Mouse (Mus musculus) lung, embryonic 14.5 days (tissue): ENCODE data around the gene Lbhd1. TPM values are rescaled to one million over a fixed set of nuclear protein-coding genes. Genes with fewer than 3 reads are reported as not detected.

ENCODE experiments used
- ATAC-seq: fragments of 200-750 bp; cut with Nextera tagmentation; 2 replicates; pipeline ENCODE4 v1.8.0; 2017; ENCODE audit warnings: mild to moderate bottlenecking, moderate TSS enrichment, moderate library complexity; ENCODE audit not compliant: insufficient read depth
- DNase-seq: peaks from one replicate; pipeline ENCODE4 v3.0.0-alpha.2; 2015
- H3K27ac ChIP-seq: fragments of 300-500 bp; sonication (generic); 2 replicates; pipeline ENCODE4 v1.5.1; 2014; ENCODE audit warnings: low read depth, mild to moderate bottlenecking, moderate library complexity
- H3K27me3 ChIP-seq: fragments of 300-500 bp; sonication (generic); 2 replicates; pipeline ENCODE4 v1.6.1; 2014; ENCODE audit warnings: low read length, control low read depth; ENCODE audit not compliant: insufficient read depth
- H3K36me3 ChIP-seq: fragments of 300-500 bp; sonication (generic); 2 replicates; pipeline ENCODE4 v1.6.1; 2014; ENCODE audit warnings: control low read depth; ENCODE audit not compliant: insufficient read depth
- H3K4me1 ChIP-seq: fragments of 300-500 bp; sonication (generic); 2 replicates; pipeline ENCODE4 v1.6.1; 2014; ENCODE audit warnings: antibody characterized with exemption, control low read depth; ENCODE audit not compliant: insufficient read depth
- H3K4me2 ChIP-seq: fragments of 300-500 bp; sonication (generic); 2 replicates; pipeline ENCODE4 v1.6.1; 2014; ENCODE audit warnings: mild to moderate bottlenecking
- H3K4me3 ChIP-seq: fragments of 300-500 bp; sonication (generic); 2 replicates; pipeline ENCODE4 v1.5.1; 2014; ENCODE audit warnings: low read depth, low read length
- H3K9ac ChIP-seq: fragments of 300-500 bp; sonication (generic); 2 replicates; pipeline ENCODE4 v1.6.1; 2014
- H3K9me3 ChIP-seq: fragments of 300-500 bp; sonication (generic); 2 replicates; pipeline ENCODE4 v1.6.1; 2016; ENCODE audit warnings: low read depth, low read length, control low read depth
- CTCF ChIP-seq: IDR thresholded peaks from 2 replicates; pipeline ENCODE4 v1.5.1; 2016; ENCODE audit warnings: antibody characterized with exemption, low read depth
- WGBS: fragments of 180-500 bp; shearing (Covaris S2); extraction: QIAGEN DNeasy Blood & Tissue Kit; methylation state at CpG from one replicate; pipeline ENCODE4 v1.1.7; 2014; 5-methylcytosine and 5-hydroxymethylcytosine counted together
- polyA plus RNA-seq: library from polyadenylated mRNA; unstranded; fragments of >200 nt; fragmentation: Nextera tagmentation; extraction: Ambion mirVana; gene quantifications from 2 replicates; pipeline ENCODE4 v1.2.1, GENCODE M21; 2014

Gene Lbhd1
- polyA plus RNA-seq, 1 experiment from 2014 or later, result 72.1 TPM

DNA sequence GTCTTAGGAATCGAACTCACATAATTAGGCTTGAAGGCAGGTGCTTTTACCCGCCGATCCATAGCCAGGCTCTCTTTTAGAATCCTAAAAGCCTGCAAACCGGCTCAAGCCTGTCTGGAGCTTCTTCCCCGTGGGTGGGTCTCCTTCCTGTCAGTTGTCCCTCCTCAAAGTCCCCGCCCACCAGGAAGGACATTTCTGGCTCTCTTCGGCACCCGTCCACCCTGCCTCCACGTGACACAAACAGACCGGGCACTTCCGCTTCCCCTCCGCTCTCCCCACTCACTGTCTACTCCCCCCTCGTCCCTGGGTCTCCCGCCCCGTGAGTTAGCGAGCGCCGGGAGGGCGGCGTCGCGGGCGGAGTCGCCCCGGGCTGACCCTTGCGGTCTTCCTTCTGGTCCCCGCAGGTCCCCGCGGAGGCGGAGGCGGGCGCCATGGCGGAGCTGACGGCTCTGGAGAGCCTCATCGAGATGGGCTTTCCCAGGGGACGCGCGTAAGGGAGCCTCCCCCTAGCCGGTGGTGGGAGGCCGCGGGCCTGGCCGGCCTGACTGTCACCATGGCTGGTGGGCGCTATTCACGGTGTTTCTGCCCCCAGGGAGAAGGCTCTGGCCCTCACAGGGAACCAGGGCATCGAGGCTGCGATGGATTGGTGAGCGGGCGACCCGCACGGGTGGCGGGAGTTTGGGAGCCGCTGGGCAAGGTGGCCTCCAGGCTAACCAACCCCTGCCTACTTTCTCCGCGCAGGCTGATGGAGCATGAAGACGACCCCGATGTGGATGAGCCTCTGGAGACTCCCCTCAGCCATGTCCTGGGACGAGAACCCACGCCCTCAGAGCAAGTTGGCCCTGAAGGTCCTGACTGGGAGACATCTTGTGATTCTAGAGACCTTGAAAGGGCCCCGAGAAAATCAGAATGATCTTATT, 12.0 kb upstream of the Lbhd1 start, which contains the start of gene Ubxn1:
Gene Ubxn1, plus strand, starts transcription at position 230 of the 920 bp plus-strand sequence.
- H3K9me3 ChIP-seq, result no peaks in the 10 kb centered on the region
- peak within 1 kb of the TSS; percentile 76 for H3K27ac ChIP-seq
- H3K4me3 ChIP-seq, result peak within 1 kb of the TSS; percentile 98
- H3K4me1 ChIP-seq, result peaks cover 6% of the 10 kb centered on the region; the same call in 1 of the 2 replicates
- H3K36me3 ChIP-seq, result peaks cover 33% of the 10 kb centered on the region
- H3K9ac ChIP-seq, result peak within 1 kb of the TSS; percentile 94
- H3K4me2 ChIP-seq, result peak within 1 kb of the TSS; percentile 93
- H3K27me3 ChIP-seq, result no peaks in the 10 kb centered on the region
- TF ChIP-seq CTCF, result no peak
- DNase-seq (peak; percentile 97), ATAC-seq (peak; percentile 98)
- WGBS, result 1% methylated on average over 56 of the region's 59 CpGs

DNA sequence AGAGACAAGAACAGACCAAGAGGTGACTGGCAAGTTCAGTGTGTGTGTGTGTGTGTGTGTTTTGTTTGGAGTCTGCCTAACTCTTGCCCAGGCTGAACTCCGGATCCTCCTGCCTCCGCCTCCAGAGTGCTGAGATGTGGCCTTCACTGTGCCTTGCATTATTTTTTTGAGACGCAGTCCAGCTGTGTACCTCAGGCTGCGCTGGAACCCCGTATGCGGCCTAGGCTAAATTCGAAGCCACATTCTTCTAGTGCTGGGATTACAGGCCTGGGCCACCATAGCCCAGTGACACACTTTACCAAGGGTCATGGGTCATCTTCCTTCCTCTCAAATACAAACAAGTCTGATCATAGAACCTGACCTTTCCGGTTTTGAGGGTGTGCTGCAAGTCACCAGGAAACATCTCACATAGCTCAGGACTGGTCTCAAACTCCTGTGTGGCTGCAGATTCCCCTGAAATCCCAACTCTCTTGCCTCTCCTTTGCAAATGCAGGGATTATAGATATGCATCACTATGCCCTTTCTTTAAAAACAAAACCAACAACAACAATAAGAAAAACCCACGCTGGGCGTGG, 11.2 kb upstream of the Lbhd1 start:
- peak overlapping the region; percentile 98 for H3K4me3 ChIP-seq
- peak overlapping the region; percentile 94 for H3K9ac ChIP-seq
- H3K4me2 ChIP-seq, result peak overlapping the region; percentile 93
- no peaks in the 10 kb centered on the region for H3K27me3 ChIP-seq
- ATAC-seq (no peak), DNase-seq (no peak)
- H3K9me3 ChIP-seq, result no peaks in the 10 kb centered on the region
- 66% methylated on average over 10 of the region's 10 CpGs for WGBS
- no peak for TF ChIP-seq CTCF
- H3K27ac ChIP-seq, result peak overlapping the region; percentile 76
- H3K4me1 ChIP-seq, result peaks cover 6% of the 10 kb centered on the region; the same call in 1 of the 2 replicates
- peaks cover 37% of the 10 kb centered on the region for H3K36me3 ChIP-seq

DNA sequence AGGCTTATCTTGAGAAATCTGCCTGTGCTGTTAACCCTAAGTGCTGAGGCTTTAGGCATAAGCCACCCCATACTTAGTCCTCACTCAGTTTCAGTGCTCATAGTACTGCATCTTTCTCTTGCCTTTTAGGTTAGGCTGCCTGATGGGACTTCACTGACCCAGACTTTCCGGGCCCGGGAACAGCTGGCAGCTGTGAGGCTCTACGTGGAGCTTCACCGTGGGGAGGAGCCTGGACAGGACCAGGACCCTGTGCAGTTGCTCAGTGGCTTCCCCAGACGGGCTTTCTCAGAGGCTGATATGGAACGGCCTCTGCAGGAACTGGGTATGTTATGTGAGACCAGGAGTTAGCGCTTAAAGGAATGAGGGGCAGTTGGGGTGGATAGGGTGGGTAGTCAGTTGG, 8.5 kb upstream of the Lbhd1 start:
- H3K4me3 ChIP-seq, result no peak overlapping the region
- peaks cover 6% of the 10 kb centered on the region; the same call in 1 of the 2 replicates for H3K4me1 ChIP-seq
- ATAC-seq (no peak), DNase-seq (no peak)
- no peaks in the 10 kb centered on the region for H3K9me3 ChIP-seq
- no peaks in the 10 kb centered on the region for H3K27me3 ChIP-seq
- H3K4me2 ChIP-seq, result no peak overlapping the region
- no peak for TF ChIP-seq CTCF
- H3K9ac ChIP-seq, result no peak overlapping the region
- H3K27ac ChIP-seq, result no peak overlapping the region
- peaks cover 37% of the 10 kb centered on the region for H3K36me3 ChIP-seq
- WGBS, result 89% methylated on average over 7 of the region's 7 CpGs

DNA sequence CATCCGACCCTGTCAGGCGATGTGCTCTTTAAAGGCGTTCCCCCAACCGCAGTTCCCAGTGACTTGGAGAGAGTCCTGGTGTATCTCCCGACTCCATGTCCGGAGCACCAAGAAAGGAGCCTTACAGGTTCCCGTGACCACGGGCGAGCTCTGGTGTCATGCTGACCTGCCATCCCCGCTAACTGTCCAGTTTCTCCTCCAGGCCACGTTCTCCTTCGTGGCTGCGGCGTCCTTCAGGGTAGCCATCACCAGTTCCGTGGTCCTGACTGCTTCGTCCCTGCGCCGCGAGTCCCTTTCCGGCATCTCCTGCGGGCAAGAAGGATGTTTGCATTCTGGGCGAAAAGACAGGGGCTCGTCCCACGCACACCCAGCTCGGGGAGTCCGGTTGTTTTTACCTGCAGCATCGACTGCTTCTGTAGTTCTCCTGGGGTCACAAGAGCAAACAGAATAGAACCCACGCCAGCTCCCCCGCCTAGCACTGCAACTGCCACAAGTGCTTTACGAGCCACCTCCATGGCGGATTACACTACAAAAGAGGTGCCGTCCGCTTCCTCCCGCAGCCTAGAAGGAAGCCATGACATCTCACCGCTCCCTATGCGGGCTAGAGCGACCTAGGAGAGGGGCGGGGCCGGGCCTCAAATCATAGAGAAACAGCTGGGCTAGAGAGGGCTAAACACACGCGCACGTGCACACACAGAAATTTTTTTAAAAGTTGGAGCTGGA, 3.1 kb upstream of the Lbhd1 start, which contains the start of gene Uqcc3:
Gene Uqcc3, minus strand, starts transcription at position 613 of the 723 bp plus-strand sequence.
- WGBS, result under 1% methylated on average over 42 of the region's 42 CpGs
- Histone ChIP-seq H3K4me2 (peak within 1 kb of the TSS; percentile 87), H3K9ac (peak within 1 kb of the TSS; percentile 90), H3K9me3 (no peaks in the 10 kb centered on the region), H3K4me1 (no peaks in the 10 kb centered on the region), H3K27me3 (no peaks in the 10 kb centered on the region), H3K36me3 (peaks cover 15% of the 10 kb centered on the region), H3K27ac (peak within 1 kb of the TSS; percentile 83; the same call in 1 of the 2 replicates), H3K4me3 (peak within 1 kb of the TSS; percentile 82)
- TF ChIP-seq CTCF, result no peak
- ATAC-seq, result peak; percentile 97
- DNase-seq, result peak; percentile 92

DNA sequence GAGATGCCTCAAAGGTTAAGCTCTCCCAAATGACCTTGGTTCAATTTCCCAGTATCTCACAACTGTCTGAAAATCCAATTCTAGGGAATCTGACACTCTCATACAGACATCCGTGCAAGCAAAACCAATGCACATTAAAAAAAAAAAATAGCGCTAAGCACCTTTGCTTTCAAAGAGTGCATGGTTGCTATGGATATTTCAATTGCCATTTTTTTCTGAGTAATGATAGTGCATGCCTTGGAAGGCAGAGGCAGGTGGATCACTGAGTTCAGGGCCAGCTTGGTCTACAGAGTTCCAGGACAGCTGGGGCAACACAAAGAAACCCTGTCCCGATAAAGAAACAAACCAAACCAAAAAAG, 2.5 kb upstream of the Lbhd1 start:
- Histone ChIP-seq H3K36me3 (peaks cover 10% of the 10 kb centered on the region), H3K4me1 (no peaks in the 10 kb centered on the region), H3K9ac (peak overlapping the region; percentile 90), H3K27me3 (no peaks in the 10 kb centered on the region), H3K4me2 (peak overlapping the region; percentile 87), H3K9me3 (no peaks in the 10 kb centered on the region), H3K4me3 (peak overlapping the region; percentile 82), H3K27ac (0 out of 2 replicates have a peak overlapping the region, but pooled peaks have one; percentile 83)
- no peak for TF ChIP-seq CTCF
- ATAC-seq (peak; percentile 43), DNase-seq (no peak)
- WGBS, result 10% methylated on average over 3 of the region's 3 CpGs

DNA sequence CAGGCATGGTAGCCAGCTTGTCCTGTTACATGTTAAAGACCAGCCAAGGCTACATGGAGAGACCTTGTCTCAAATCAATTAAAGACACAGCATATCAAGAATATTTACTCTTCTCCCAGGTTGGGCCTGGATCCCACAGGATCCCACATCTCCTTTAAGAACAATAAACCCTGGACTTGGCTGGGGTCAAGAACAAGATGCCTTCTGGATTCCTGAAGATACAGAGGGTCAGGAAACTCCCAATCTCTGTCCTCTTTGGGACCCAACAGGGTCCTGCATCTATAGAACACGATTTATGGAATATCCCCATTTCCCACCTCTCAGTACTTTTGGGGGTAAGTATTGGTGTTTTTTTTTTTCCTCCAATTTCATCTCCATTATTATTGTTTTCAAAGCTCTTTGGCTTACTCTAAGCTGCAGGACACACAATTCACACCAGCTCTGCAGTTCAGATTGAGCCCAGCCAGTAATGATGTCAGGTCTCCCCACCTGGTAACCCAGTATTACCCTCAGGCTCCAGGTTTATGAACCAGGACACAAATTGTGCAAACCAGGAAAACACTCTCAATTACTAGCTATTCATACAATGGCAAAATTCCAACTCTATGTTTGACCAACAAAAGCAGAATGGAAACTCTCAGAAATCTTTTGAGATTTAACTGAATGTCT, 3.5 kb downstream of the Lbhd1 start:
- no peak for TF ChIP-seq CTCF
- peak overlapping the region; percentile 89 for H3K9ac ChIP-seq

More for the DNA sequence above, 3.5 kb downstream of the Lbhd1 start:
- Histone ChIP-seq H3K27ac (peak overlapping the region; percentile 92), H3K27me3 (no peaks in the 10 kb centered on the region), H3K36me3 (peaks cover 21% of the 10 kb centered on the region), H3K4me1 (no peaks in the 10 kb centered on the region), H3K4me2 (peak overlapping the region; percentile 92), H3K4me3 (peak overlapping the region; percentile 71), H3K9me3 (no peaks in the 10 kb centered on the region)
- ATAC-seq (no peak), DNase-seq (no peak)
- WGBS, result 59% methylated on average over 1 of the region's 1 CpGs
